Mouse (Mus musculus) embryonic fibroblast, embryonic 13.5 days (primary cell): Measurements from ENCODE around the gene Osbpl2.

ENCODE experiments used
- CTCF ChIP-seq: IDR thresholded peaks from 2 replicates; pipeline ENCODE4 v1.5.1; 2011; ENCODE audit warnings: mild to moderate bottlenecking, control low read depth, low read length, moderate library complexity, borderline replicate concordance; ENCODE audit not compliant: insufficient read depth
- POLR2A ChIP-seq: IDR thresholded peaks from 2 replicates; pipeline ENCODE4 v1.6.1; 2011; ENCODE audit warnings: low read depth, mild to moderate bottlenecking, control low read depth, low read length, moderate library complexity

GRCm38 (mm10) chr2:180148551-180148950, 29.4 kb downstream of the Osbpl2 start:
- TF ChIP-seq POLR2A (no peak), CTCF (no peak)
